Mouse (Mus musculus) liver, adult 2 months (tissue): ENCODE data around the gene Kcnq1.

Source experiments
- CTCF ChIP-seq: fragments of 200-500 bp; IDR thresholded peaks from 2 replicates; pipeline ENCODE4 v1.5.1; 2011; ENCODE audit warnings: low read depth, low read length, control low read depth
- POLR2A ChIP-seq: fragments of 200-500 bp; IDR thresholded peaks from 2 replicates; pipeline ENCODE4 v1.6.1; 2011; ENCODE audit warnings: low read length, control low read depth; ENCODE audit not compliant: insufficient read depth; ENCODE audit errors: extremely low read depth

DNA sequence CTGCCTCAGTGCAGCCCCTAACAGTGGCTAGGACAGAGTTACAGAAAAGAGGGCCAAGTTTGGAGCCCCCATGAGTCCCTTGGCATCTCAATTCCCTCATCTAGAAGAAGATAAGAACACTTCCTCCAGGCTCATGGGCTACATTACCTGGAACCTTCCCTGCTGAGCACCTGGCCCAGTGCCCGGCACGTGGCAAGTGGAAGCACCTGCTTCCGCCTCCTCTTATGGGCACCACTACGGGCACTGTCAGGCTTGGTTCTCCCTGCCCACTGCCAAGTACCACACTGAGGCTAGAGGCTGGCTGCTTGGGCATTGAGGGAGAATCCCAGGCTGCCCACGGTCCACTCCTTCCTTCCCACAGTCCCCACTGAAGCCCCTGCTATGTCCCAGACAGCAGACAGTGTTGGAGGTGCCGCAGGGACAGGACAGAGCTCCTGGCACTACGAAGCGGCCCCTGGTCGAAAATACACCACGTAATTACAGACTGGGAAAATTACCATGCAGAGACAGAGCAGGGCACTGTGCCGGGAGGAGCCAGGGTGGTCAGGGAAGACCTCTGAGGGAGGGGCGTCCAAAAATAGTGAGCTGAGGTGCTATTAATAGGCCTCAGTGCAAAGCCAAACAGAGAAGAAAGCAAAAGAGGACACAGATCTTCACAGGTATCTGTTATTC is 284.3 kb downstream of the Kcnq1 start:
- TF ChIP-seq CTCF (no peak), POLR2A (no peak)
